Comparison of ENCODE assay signal across 23 mouse cellular contexts in genomic region chr6:127978941-127979340, GRCm38 (mm10).
DNase-seq lines count a peak whose midpoint lies in the region; ATAC-seq and TF ChIP-seq lines count a peak whose summit lies in the region.
"Had no signal": no experiment of that assay in that cellular context is flagged by ENCODE, and none has a peak within 500 bp of the region (broad histone marks: within the 10 kb centered on the region; RNA-seq: fewer than 3 reads in every experiment).

No protein-coding gene starts in this region.

- H3K9ac ChIP-seq in hindbrain, embryonic 13.5 days, result no peak overlapping the region
- H3K9ac ChIP-seq in hindbrain, postnatal 0 days (replicated peaks; ENCODE audit: low read length), result no peak overlapping the region
- H3K9ac ChIP-seq in midbrain, embryonic 16.5 days (ENCODE audit: low read depth, low read length), result peak overlapping the region; percentile 15; the same call in 1 of the 2 replicates
- H3K9ac ChIP-seq in midbrain, embryonic 15.5 days, result no peak overlapping the region
- H3K9ac ChIP-seq in limb, embryonic 14.5 days (ENCODE audit: low read depth, low read length, severe bottlenecking), result 0 out of 2 replicates have a peak overlapping the region, but pooled peaks have one; percentile 36
- H3K9ac ChIP-seq in liver, embryonic 12.5 days, result no peak overlapping the region
- H3K9ac ChIP-seq: embryonic facial prominence, embryonic 15.5 days; liver, embryonic 14.5 days; lung, embryonic 15.5 days had no signal

- H3K9me3 ChIP-seq in hindbrain, embryonic 13.5 days, result no peaks in the 10 kb centered on the region
- H3K9me3 ChIP-seq in hindbrain, postnatal 0 days (ENCODE audit: low read length), result no peaks in the 10 kb centered on the region
- no peaks in the 10 kb centered on the region for H3K9me3 ChIP-seq in midbrain, embryonic 16.5 days (replicated peaks; ENCODE audit: control insufficient read depth, low read length, poor library complexity, severe bottlenecking)
- no peaks in the 10 kb centered on the region for H3K9me3 ChIP-seq in midbrain, embryonic 15.5 days
- H3K9me3 ChIP-seq in limb, embryonic 14.5 days (ENCODE audit: control insufficient read depth, low read length), result no peaks in the 10 kb centered on the region
- no peaks in the 10 kb centered on the region for H3K9me3 ChIP-seq in liver, embryonic 12.5 days (replicated peaks)
- H3K9me3 ChIP-seq: embryonic facial prominence, embryonic 15.5 days; lung, embryonic 15.5 days; midbrain, embryonic 10.5 days had no signal

- peak overlapping the region; percentile 52; the same call in 1 of the 2 replicates for H3K27ac ChIP-seq in hindbrain, embryonic 13.5 days
- no peak overlapping the region for H3K27ac ChIP-seq in hindbrain, postnatal 0 days
- no peak overlapping the region for H3K27ac ChIP-seq in midbrain, embryonic 16.5 days (ENCODE audit: low read length)
- H3K27ac ChIP-seq in midbrain, embryonic 15.5 days, result no peak overlapping the region
- H3K27ac ChIP-seq in limb, embryonic 14.5 days (replicated peaks; ENCODE audit: low read depth, low read length), result no peak overlapping the region
- no peak overlapping the region for H3K27ac ChIP-seq in liver, embryonic 12.5 days
- H3K27ac ChIP-seq: embryonic facial prominence, embryonic 15.5 days; heart, adult 2 months; left cerebral cortex, adult 2 months; liver, embryonic 14.5 days; lung, embryonic 15.5 days; stomach, postnatal 0 days had no signal

- DNase-seq in hindbrain, postnatal 0 days (ENCODE audit: low spot score), result no peak
- DNase-seq in limb, embryonic 14.5 days (ENCODE audit: low spot score), result no peak
- no peak for DNase-seq in ovary, postnatal 10 days (ENCODE audit: low spot score)
- DNase-seq: adrenal gland, postnatal 10 days; gastrocnemius, postnatal 25 days; heart, adult 2 months; heart, postnatal 4 days; kidney, postnatal 25 days; layer of hippocampus, adult 9-11 months; left cerebral cortex, postnatal 4 days; lung, postnatal 4 days; right cerebral cortex, postnatal 4 days had no signal

- H3K36me3 ChIP-seq in hindbrain, embryonic 13.5 days, result no peaks in the 10 kb centered on the region
- no peaks in the 10 kb centered on the region for H3K36me3 ChIP-seq in hindbrain, postnatal 0 days (ENCODE audit: insufficient read depth, low read length)
- no peaks in the 10 kb centered on the region for H3K36me3 ChIP-seq in midbrain, embryonic 16.5 days (ENCODE audit: control insufficient read depth, insufficient read depth, low read length)
- H3K36me3 ChIP-seq in midbrain, embryonic 15.5 days (replicated peaks), result no peaks in the 10 kb centered on the region
- no peaks in the 10 kb centered on the region for H3K36me3 ChIP-seq in limb, embryonic 14.5 days (ENCODE audit: control insufficient read depth, insufficient read depth, low read length)
- H3K36me3 ChIP-seq in liver, embryonic 12.5 days, result no peaks in the 10 kb centered on the region
- H3K36me3 ChIP-seq: embryonic facial prominence, embryonic 15.5 days; lung, embryonic 15.5 days; midbrain, embryonic 10.5 days had no signal

- WGBS in hindbrain, embryonic 13.5 days, result 46% methylated on average over 20 of the region's 20 CpGs
- 38% methylated on average over 20 of the region's 20 CpGs for WGBS in hindbrain, postnatal 0 days
- 60% methylated on average over 20 of the region's 20 CpGs for WGBS in midbrain, embryonic 16.5 days
- WGBS in midbrain, embryonic 15.5 days, result 57% methylated on average over 20 of the region's 20 CpGs
- 24% methylated on average over 20 of the region's 20 CpGs for WGBS in limb, embryonic 14.5 days
- 77% methylated on average over 20 of the region's 20 CpGs for WGBS in liver, embryonic 12.5 days (ENCODE audit: insufficient replicate concordance)

- peak; percentile 5; the same call in 1 of the 2 replicates for ATAC-seq in hindbrain, embryonic 13.5 days (ENCODE audit: low FRiP score)
- ATAC-seq in hindbrain, postnatal 0 days, result no peak
- ATAC-seq in midbrain, embryonic 16.5 days, result no peak
- ATAC-seq in midbrain, embryonic 15.5 days (replicated peaks), result no peak
- ATAC-seq in limb, embryonic 14.5 days (ENCODE audit: low FRiP score, low read depth), result no peak
- ATAC-seq in liver, embryonic 12.5 days, result no peak
- ATAC-seq: forebrain, embryonic 16.5 days had no signal

- H3K4me2 ChIP-seq in hindbrain, embryonic 13.5 days, result 0 out of 2 replicates have a peak overlapping the region, but pooled peaks have one; percentile 19
- H3K4me2 ChIP-seq in hindbrain, postnatal 0 days (ENCODE audit: low read depth, low read length), result no peak overlapping the region
- no peak overlapping the region for H3K4me2 ChIP-seq in midbrain, embryonic 16.5 days (ENCODE audit: low read length)
- no peak overlapping the region for H3K4me2 ChIP-seq in midbrain, embryonic 15.5 days
- H3K4me2 ChIP-seq in limb, embryonic 14.5 days (replicated peaks; ENCODE audit: low read depth, low read length, severe bottlenecking), result no peak overlapping the region
- H3K4me2 ChIP-seq in liver, embryonic 12.5 days, result no peak overlapping the region
- H3K4me2 ChIP-seq: embryonic facial prominence, embryonic 15.5 days; lung, embryonic 15.5 days had no signal

- no peak overlapping the region for H3K4me3 ChIP-seq in hindbrain, embryonic 13.5 days
- H3K4me3 ChIP-seq in hindbrain, postnatal 0 days (ENCODE audit: low read length), result no peak overlapping the region
- no peak overlapping the region for H3K4me3 ChIP-seq in midbrain, embryonic 16.5 days (ENCODE audit: low read depth, low read length)
- H3K4me3 ChIP-seq in midbrain, embryonic 15.5 days, result no peak overlapping the region
- no peak overlapping the region for H3K4me3 ChIP-seq in limb, embryonic 14.5 days (replicated peaks; ENCODE audit: low read length)
- no peak overlapping the region for H3K4me3 ChIP-seq in liver, embryonic 12.5 days
- H3K4me3 ChIP-seq: embryonic facial prominence, embryonic 15.5 days; heart, adult 2 months; left cerebral cortex, adult 2 months; lung, embryonic 15.5 days; midbrain, embryonic 10.5 days had no signal

- H3K4me1 ChIP-seq in hindbrain, embryonic 13.5 days (replicated peaks), result peaks cover 50% of the 10 kb centered on the region
- peaks cover 14% of the 10 kb centered on the region for H3K4me1 ChIP-seq in hindbrain, postnatal 0 days (ENCODE audit: insufficient read depth, low read length)
- H3K4me1 ChIP-seq in midbrain, embryonic 16.5 days (ENCODE audit: control insufficient read depth, insufficient read depth, low read length), result peaks cover 7% of the 10 kb centered on the region
- H3K4me1 ChIP-seq in midbrain, embryonic 15.5 days, result peaks cover 19% of the 10 kb centered on the region
- H3K4me1 ChIP-seq in limb, embryonic 14.5 days (ENCODE audit: control insufficient read depth, insufficient read depth, low read length), result peaks cover 12% of the 10 kb centered on the region; the same call in 1 of the 2 replicates
- no peaks in the 10 kb centered on the region for H3K4me1 ChIP-seq in liver, embryonic 12.5 days

- no peak for TF ChIP-seq POLR2A in limb, embryonic 14.5 days (IDR thresholded peaks at IDR 0.05; ENCODE audit: borderline replicate concordance, extremely low read depth, insufficient read depth, insufficient read length)

- no peak for TF ChIP-seq CTCF in hindbrain, postnatal 0 days (IDR thresholded peaks at IDR 0.05; ENCODE audit: low read depth)

- 0 out of 2 replicates have a peak, but pooled peaks cover 10% of the 10 kb centered on the region for H3K27me3 ChIP-seq in hindbrain, embryonic 13.5 days
- H3K27me3 ChIP-seq in hindbrain, postnatal 0 days (ENCODE audit: insufficient read depth, low read length), result no peaks in the 10 kb centered on the region
- H3K27me3 ChIP-seq in midbrain, embryonic 16.5 days (ENCODE audit: control insufficient read depth, insufficient read depth, low read depth, low read length), result no peaks in the 10 kb centered on the region
- no peaks in the 10 kb centered on the region for H3K27me3 ChIP-seq in midbrain, embryonic 15.5 days (replicated peaks)
- no peaks in the 10 kb centered on the region for H3K27me3 ChIP-seq in limb, embryonic 14.5 days (ENCODE audit: control insufficient read depth, insufficient read depth, low read length)
- H3K27me3 ChIP-seq in liver, embryonic 12.5 days (replicated peaks), result no peaks in the 10 kb centered on the region
- H3K27me3 ChIP-seq: embryonic facial prominence, embryonic 15.5 days; lung, embryonic 15.5 days had no signal

Comparison
In these comparisons a context has a peak if more than half of its experiments do, and no peak if none do; other contexts are left out.
1. H3K9ac ChIP-seq: peak in midbrain, embryonic 16.5 days (single experiment) and limb, embryonic 14.5 days (single experiment); none in hindbrain, embryonic 13.5 days (single experiment), hindbrain, postnatal 0 days (single experiment), midbrain, embryonic 15.5 days (single experiment) and liver, embryonic 12.5 days (single experiment).